Mouse (Mus musculus): ENCODE measurements around the gene Tsr2.
A peak's percentile ranks its signal among the peaks of the same experiment; 100 is the strongest.

The Tsr2 gene

GRCm38 (mm10) chrX:151096171-151097058 is at the start of gene Tsr2:
TSS of gene Tsr2 (minus strand) at chrX:151096543.
- DNase-seq: peak; percentile 64

- DNase-seq: peak; percentile 1
These were observed 36.4 kb upstream of the Tsr2 start for GRCm38 (mm10) chrX:151132785-151133184.

GRCm38 (mm10) chrX:151130493-151130892 is 34.1 kb upstream of the Tsr2 start:
- DNase-seq: no peak

GRCm38 (mm10) chrX:151123933-151124332 is 27.6 kb upstream of the Tsr2 start:
- DNase-seq: no peak

GRCm38 (mm10) chrX:151117432-151117831 is 21.1 kb upstream of the Tsr2 start:
- DNase-seq: no peak

- DNase-seq: peak; percentile 29
These were observed 20.5 kb upstream of the Tsr2 start for GRCm38 (mm10) chrX:151116795-151117194.

- no peak for DNase-seq
These were observed 11.1 kb upstream of the Tsr2 start for GRCm38 (mm10) chrX:151107301-151108067.

GRCm38 (mm10) chrX:151087418-151087817 is 8.9 kb downstream of the Tsr2 start:
- no peak for DNase-seq

- DNase-seq: no peak
These were observed 10.7 kb downstream of the Tsr2 start for GRCm38 (mm10) chrX:151085599-151085998.

GRCm38 (mm10) chrX:151076941-151077485 is 19.3 kb downstream of the Tsr2 start:
- no peak for DNase-seq

GRCm38 (mm10) chrX:151076007-151076406 is 20.3 kb downstream of the Tsr2 start:
- DNase-seq: no peak

- no peak for DNase-seq
These were observed 28.5 kb downstream of the Tsr2 start for GRCm38 (mm10) chrX:151067876-151068275.

- DNase-seq: no peak
These were observed 30.2 kb downstream of the Tsr2 start for GRCm38 (mm10) chrX:151066071-151066666.

- no peak for DNase-seq
These were observed 34.6 kb downstream of the Tsr2 start for GRCm38 (mm10) chrX:151061615-151062299.

GRCm38 (mm10) chrX:151059346-151059745 is 37.0 kb downstream of the Tsr2 start:
- DNase-seq: peak; percentile 4

GRCm38 (mm10) chrX:151055559-151055958 is 40.8 kb downstream of the Tsr2 start:
- DNase-seq: peak; percentile 27

GRCm38 (mm10) chrX:151054489-151054888 is 41.9 kb downstream of the Tsr2 start:
- DNase-seq: no peak

GRCm38 (mm10) chrX:151050337-151050736 is 46.0 kb downstream of the Tsr2 start:
- DNase-seq: no peak

GRCm38 (mm10) chrX:151049661-151050215 is 46.6 kb downstream of the Tsr2 start:
- DNase-seq: no peak

- DNase-seq: no peak
These were observed 48.8 kb downstream of the Tsr2 start for GRCm38 (mm10) chrX:151047431-151048058.

- peak; percentile 86 for DNase-seq
These were observed 49.4 kb downstream of the Tsr2 start for GRCm38 (mm10) chrX:151046777-151047430.

All from lung, postnatal 14 days (tissue).